Mouse (Mus musculus) hindbrain, embryonic 15.5 days (tissue): ENCODE results near the gene Mrgpra6. TPM values are rescaled to one million over a fixed set of nuclear protein-coding genes. Genes with fewer than 3 reads are reported as not detected.

Experiments
- ATAC-seq: fragments of 200-750 bp; cut with Nextera tagmentation; 2 replicates; pipeline ENCODE4 v1.8.0; 2017; ENCODE audit warnings: low read depth, moderate number of reproducible peaks, moderate TSS enrichment; ENCODE audit not compliant: low FRiP score
- H3K27ac ChIP-seq: fragments of 300-500 bp; sonication (generic); replicated peaks from 2 replicates; pipeline ENCODE4 v1.5.1; 2015; ENCODE audit warnings: mild to moderate bottlenecking, inconsistent platforms
- H3K27me3 ChIP-seq: fragments of 300-500 bp; sonication (generic); 2 replicates; pipeline ENCODE4 v1.6.1; 2015; ENCODE audit warnings: control low read depth, inconsistent platforms
- H3K36me3 ChIP-seq: fragments of 300-500 bp; sonication (generic); 2 replicates; pipeline ENCODE4 v1.6.1; 2015; ENCODE audit warnings: control low read depth, inconsistent platforms
- H3K4me1 ChIP-seq: fragments of 300-500 bp; sonication (generic); replicated peaks from 2 replicates; pipeline ENCODE4 v1.6.1; 2015; ENCODE audit warnings: control low read depth, inconsistent platforms
- H3K4me2 ChIP-seq: fragments of 300-500 bp; sonication (generic); 2 replicates; pipeline ENCODE4 v1.6.1; 2015; ENCODE audit warnings: moderate library complexity, mild to moderate bottlenecking, inconsistent platforms
- H3K4me3 ChIP-seq: fragments of 300-500 bp; sonication (generic); 2 replicates; pipeline ENCODE4 v1.5.1; 2015; ENCODE audit warnings: mild to moderate bottlenecking, inconsistent platforms
- H3K9ac ChIP-seq: fragments of 300-500 bp; sonication (generic); 2 replicates; pipeline ENCODE4 v1.6.1; 2015; ENCODE audit warnings: inconsistent platforms
- H3K9me3 ChIP-seq: fragments of 300-500 bp; sonication (generic); 2 replicates; pipeline ENCODE4 v1.6.1; 2016; ENCODE audit warnings: control low read depth, inconsistent platforms
- WGBS: fragments of 180-500 bp; shearing (Covaris S2); methylation state at CpG from one replicate; pipeline ENCODE4 v1.1.7; 2015; 5-methylcytosine and 5-hydroxymethylcytosine counted together
- polyA plus RNA-seq: library from polyadenylated mRNA; unstranded; fragments of >200 nt; fragmentation: Nextera tagmentation; extraction: Ambion mirVana; gene quantifications from 2 replicates; pipeline ENCODE4 v1.2.1, GENCODE M21; 2015

The Mrgpra6 gene
- polyA plus RNA-seq, 1 experiment from 2014 or later = not detected

GRCm38 (mm10) chr7:47146034-47146812 lies 58.5 kb downstream of the Mrgpra6 start:
- no peak overlapping the region for H3K9ac ChIP-seq
- WGBS = 71% methylated on average over 12 of the region's 12 CpGs
- H3K27me3 ChIP-seq = no peaks in the 10 kb centered on the region
- H3K27ac ChIP-seq = no peak overlapping the region
- no peaks in the 10 kb centered on the region for H3K4me1 ChIP-seq
- H3K36me3 ChIP-seq = no peaks in the 10 kb centered on the region
- no peak overlapping the region for H3K4me2 ChIP-seq
- H3K4me3 ChIP-seq = no peak overlapping the region
- no peak for ATAC-seq
- H3K9me3 ChIP-seq = no peaks in the 10 kb centered on the region

- Histone ChIP-seq H3K27ac (no peak overlapping the region), H3K4me3 (no peak overlapping the region), H3K4me1 (no peaks in the 10 kb centered on the region), H3K4me2 (no peak overlapping the region), H3K27me3 (no peaks in the 10 kb centered on the region), H3K9me3 (no peaks in the 10 kb centered on the region), H3K36me3 (no peaks in the 10 kb centered on the region), H3K9ac (no peak overlapping the region)
- WGBS = 10% methylated on average over 6 of the region's 6 CpGs
- ATAC-seq = no peak
Measured at GRCm38 (mm10) chr7:47144299-47144698, 60.4 kb downstream of the Mrgpra6 start.

- H3K27me3 ChIP-seq = no peaks in the 10 kb centered on the region
- no peaks in the 10 kb centered on the region for H3K9me3 ChIP-seq
- H3K27ac ChIP-seq = no peak overlapping the region
- WGBS = 91% methylated on average over 8 of the region's 8 CpGs
- no peaks in the 10 kb centered on the region for H3K36me3 ChIP-seq
- H3K4me1 ChIP-seq = no peaks in the 10 kb centered on the region
- H3K4me2 ChIP-seq = no peak overlapping the region
- no peak overlapping the region for H3K4me3 ChIP-seq
- ATAC-seq = no peak
- no peak overlapping the region for H3K9ac ChIP-seq
Measured at GRCm38 (mm10) chr7:47139823-47140325, 64.8 kb downstream of the Mrgpra6 start.

Other genes starting within 250 kb of the Mrgpra6 start
- 4.5 and 5.6 TPM in 2 replicates for gene Uevld, start 246.4 kb downstream of the Mrgpra6 start, polyA plus RNA-seq
- not detected in 2 replicates for gene Gm9999, start 221.3 kb downstream of the Mrgpra6 start, polyA plus RNA-seq
- 8.3 and 8.4 TPM in 2 replicates for gene Spty2d1, start 196.5 kb downstream of the Mrgpra6 start, polyA plus RNA-seq
- 25.8 and 25.9 TPM in 2 replicates for gene Tmem86a, start 154.3 kb downstream of the Mrgpra6 start, polyA plus RNA-seq
- 152 and 190 TPM in 2 replicates for gene Ptpn5, start 71.2 kb downstream of the Mrgpra6 start, polyA plus RNA-seq
- not detected in 2 replicates for gene Mrgpra9, start 47.9 kb upstream of the Mrgpra6 start, polyA plus RNA-seq
- not detected in 2 replicates for gene Mrgpra1, start 149.3 kb upstream of the Mrgpra6 start, polyA plus RNA-seq
- gene Mrgpra2a, start 247.2 kb upstream of the Mrgpra6 start, polyA plus RNA-seq = not detected in 2 replicates